Mouse (Mus musculus): ENCODE measurements around the gene Mtr.

Mtr gene

GRCm38 (mm10) chr13:12256871-12257390 is 982 bp downstream of the Mtr start:
- peak overlapping the region; percentile 93 for H3K4me3 ChIP-seq (replicated peaks; ENCODE audit: low read length)

GRCm38 (mm10) chr13:12255911-12256705 is 1.8 kb downstream of the Mtr start:
- TF ChIP-seq CTCF (conservative IDR thresholded peaks at IDR 0.05; ENCODE audit: low read length) (no peak), POU5F1 (IDR thresholded peaks at IDR 0.05; ENCODE audit: borderline replicate concordance, low read length) (no peak), NANOG (IDR thresholded peaks at IDR 0.05; ENCODE audit: borderline replicate concordance, low read length) (no peak)
- H3K27me3 ChIP-seq (ENCODE audit: insufficient read depth, low read length): no peaks in the 10 kb centered on the region
- peaks cover 22% of the 10 kb centered on the region for H3K9me3 ChIP-seq (ENCODE audit: low read length)
- peaks cover 31% of the 10 kb centered on the region for H3K36me3 ChIP-seq (ENCODE audit: insufficient read depth, low read length)
- peaks cover 27% of the 10 kb centered on the region for H3K4me1 ChIP-seq (replicated peaks; ENCODE audit: low read depth, low read length)
- H3K4me3 ChIP-seq (replicated peaks; ENCODE audit: low read length): peak overlapping the region; percentile 93; the same call in 1 of the 2 replicates

More at GRCm38 (mm10) chr13:12256871-12257390, 982 bp downstream of the Mtr start:
- H3K4me1 ChIP-seq (replicated peaks; ENCODE audit: low read depth, low read length): peaks cover 22% of the 10 kb centered on the region
- H3K36me3 ChIP-seq (ENCODE audit: insufficient read depth, low read length): peaks cover 24% of the 10 kb centered on the region
- TF ChIP-seq NANOG (IDR thresholded peaks at IDR 0.05; ENCODE audit: borderline replicate concordance, low read length) (no peak), POU5F1 (IDR thresholded peaks at IDR 0.05; ENCODE audit: borderline replicate concordance, low read length) (no peak), CTCF (conservative IDR thresholded peaks at IDR 0.05; ENCODE audit: low read length) (no peak)
- H3K9me3 ChIP-seq (ENCODE audit: low read length): peaks cover 31% of the 10 kb centered on the region
- H3K27me3 ChIP-seq (ENCODE audit: insufficient read depth, low read length): no peaks in the 10 kb centered on the region

GRCm38 (mm10) chr13:12250496-12250895 is 7.4 kb downstream of the Mtr start:
- H3K4me1 ChIP-seq (replicated peaks; ENCODE audit: low read depth, low read length): peaks cover 12% of the 10 kb centered on the region
- H3K4me3 ChIP-seq (replicated peaks; ENCODE audit: low read length): no peak overlapping the region
- peaks cover 76% of the 10 kb centered on the region for H3K36me3 ChIP-seq (ENCODE audit: insufficient read depth, low read length)
- TF ChIP-seq POU5F1 (IDR thresholded peaks at IDR 0.05; ENCODE audit: borderline replicate concordance, low read length) (no peak), NANOG (IDR thresholded peaks at IDR 0.05; ENCODE audit: borderline replicate concordance, low read length) (no peak), CTCF (conservative IDR thresholded peaks at IDR 0.05; ENCODE audit: low read length) (no peak)
- no peaks in the 10 kb centered on the region for H3K9me3 ChIP-seq (ENCODE audit: low read length)
- no peaks in the 10 kb centered on the region for H3K27me3 ChIP-seq (ENCODE audit: insufficient read depth, low read length)

- Histone ChIP-seq H3K4me3 (replicated peaks; ENCODE audit: low read length) (no peak overlapping the region), H3K36me3 (ENCODE audit: insufficient read depth, low read length) (peaks cover 77% of the 10 kb centered on the region), H3K4me1 (replicated peaks; ENCODE audit: low read depth, low read length) (peaks cover 4% of the 10 kb centered on the region; the same call in 1 of the 2 replicates), H3K27me3 (ENCODE audit: insufficient read depth, low read length) (no peaks in the 10 kb centered on the region), H3K9me3 (ENCODE audit: low read length) (no peaks in the 10 kb centered on the region)
- TF ChIP-seq NANOG (IDR thresholded peaks at IDR 0.05; ENCODE audit: borderline replicate concordance, low read length): no peak
- no peak for TF ChIP-seq CTCF (conservative IDR thresholded peaks at IDR 0.05; ENCODE audit: low read length)
- TF ChIP-seq POU5F1 (IDR thresholded peaks at IDR 0.05; ENCODE audit: borderline replicate concordance, low read length): no peak
Observed at GRCm38 (mm10) chr13:12249195-12249898, 8.6 kb downstream of the Mtr start.

GRCm38 (mm10) chr13:12245938-12246337 is 12.0 kb downstream of the Mtr start:
- peaks cover 89% of the 10 kb centered on the region for H3K36me3 ChIP-seq (ENCODE audit: insufficient read depth, low read length)
- no peak for TF ChIP-seq CTCF (conservative IDR thresholded peaks at IDR 0.05; ENCODE audit: low read length)
- TF ChIP-seq POU5F1 (IDR thresholded peaks at IDR 0.05; ENCODE audit: borderline replicate concordance, low read length): no peak
- no peak for TF ChIP-seq NANOG (IDR thresholded peaks at IDR 0.05; ENCODE audit: borderline replicate concordance, low read length)
- no peak overlapping the region for H3K4me3 ChIP-seq (replicated peaks; ENCODE audit: low read length)
- H3K4me1 ChIP-seq (replicated peaks; ENCODE audit: low read depth, low read length): no peaks in the 10 kb centered on the region
- H3K9me3 ChIP-seq (ENCODE audit: low read length): no peaks in the 10 kb centered on the region
- no peaks in the 10 kb centered on the region for H3K27me3 ChIP-seq (ENCODE audit: insufficient read depth, low read length)

- TF ChIP-seq CTCF (conservative IDR thresholded peaks at IDR 0.05; ENCODE audit: low read length) (no peak), POU5F1 (IDR thresholded peaks at IDR 0.05; ENCODE audit: borderline replicate concordance, low read length) (no peak), NANOG (IDR thresholded peaks at IDR 0.05; ENCODE audit: borderline replicate concordance, low read length) (no peak)
- no peaks in the 10 kb centered on the region for H3K27me3 ChIP-seq (ENCODE audit: insufficient read depth, low read length)
- H3K9me3 ChIP-seq (ENCODE audit: low read length): no peaks in the 10 kb centered on the region
- no peak overlapping the region for H3K4me3 ChIP-seq (replicated peaks; ENCODE audit: low read length)
- peaks cover 88% of the 10 kb centered on the region for H3K36me3 ChIP-seq (ENCODE audit: insufficient read depth, low read length)
- H3K4me1 ChIP-seq (replicated peaks; ENCODE audit: low read depth, low read length): no peaks in the 10 kb centered on the region
Observed at GRCm38 (mm10) chr13:12243991-12244390, 13.9 kb downstream of the Mtr start.

GRCm38 (mm10) chr13:12232141-12232540 is 25.8 kb downstream of the Mtr start:
- Histone ChIP-seq H3K9me3 (ENCODE audit: low read length) (no peaks in the 10 kb centered on the region), H3K4me3 (replicated peaks; ENCODE audit: low read length) (no peak overlapping the region), H3K4me1 (replicated peaks; ENCODE audit: low read depth, low read length) (peaks cover 8% of the 10 kb centered on the region), H3K36me3 (ENCODE audit: insufficient read depth, low read length) (peaks cover 92% of the 10 kb centered on the region), H3K27me3 (ENCODE audit: insufficient read depth, low read length) (no peaks in the 10 kb centered on the region)
- no peak for TF ChIP-seq POU5F1 (IDR thresholded peaks at IDR 0.05; ENCODE audit: borderline replicate concordance, low read length)
- no peak for TF ChIP-seq CTCF (conservative IDR thresholded peaks at IDR 0.05; ENCODE audit: low read length)
- TF ChIP-seq NANOG (IDR thresholded peaks at IDR 0.05; ENCODE audit: borderline replicate concordance, low read length): no peak

- Histone ChIP-seq H3K9me3 (ENCODE audit: low read length) (no peaks in the 10 kb centered on the region), H3K4me1 (replicated peaks; ENCODE audit: low read depth, low read length) (peaks cover 12% of the 10 kb centered on the region), H3K27me3 (ENCODE audit: insufficient read depth, low read length) (no peaks in the 10 kb centered on the region), H3K4me3 (replicated peaks; ENCODE audit: low read length) (no peak overlapping the region), H3K36me3 (ENCODE audit: insufficient read depth, low read length) (peaks cover 88% of the 10 kb centered on the region)
- TF ChIP-seq NANOG (IDR thresholded peaks at IDR 0.05; ENCODE audit: borderline replicate concordance, low read length) (no peak), CTCF (conservative IDR thresholded peaks at IDR 0.05; ENCODE audit: low read length) (no peak), POU5F1 (IDR thresholded peaks at IDR 0.05; ENCODE audit: borderline replicate concordance, low read length) (no peak)
Observed at GRCm38 (mm10) chr13:12228248-12228647, 29.7 kb downstream of the Mtr start.
